Comparison of ENCODE assay signal across 9 mouse cellular contexts in the genomic region with DNA sequence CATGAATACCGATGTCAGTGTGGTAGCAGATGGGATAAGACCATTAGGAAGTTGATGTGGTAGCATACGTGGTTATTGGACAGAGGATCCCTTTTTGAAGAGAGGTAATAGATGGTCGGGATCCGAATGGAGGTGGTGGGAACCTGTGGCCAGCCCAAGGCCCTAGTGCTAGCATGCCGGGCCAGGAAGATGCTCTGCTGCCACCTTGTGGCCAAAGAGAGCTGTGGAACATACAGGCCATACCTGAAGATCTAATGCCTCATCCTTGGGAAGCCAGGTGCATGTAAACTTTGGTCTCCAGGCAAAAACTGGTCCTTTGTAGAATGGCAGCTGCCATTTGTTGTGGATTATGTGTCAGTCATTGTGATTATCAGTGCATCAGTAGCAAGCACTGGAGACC. TPM values are rescaled to one million over a fixed set of nuclear protein-coding genes. Genes with fewer than 3 reads are reported as not detected.
DNase-seq lines count a peak whose midpoint lies in the region; ATAC-seq lines count a peak whose summit lies in the region.
"Had no signal": no experiment of that assay in that cellular context is flagged by ENCODE, and none has a peak within 500 bp of the region (broad histone marks: within the 10 kb centered on the region; RNA-seq: fewer than 3 reads in every experiment).

No protein-coding gene starts in this region.

- peak; percentile 48 for ATAC-seq in intestine, embryonic 15.5 days
- peak; percentile 49; the same call in 1 of the 2 replicates for ATAC-seq in liver, embryonic 15.5 days (ENCODE audit: insufficient read depth)
- 0 out of 2 replicates have a peak, but pooled peaks have one; percentile 54 for ATAC-seq in neural tube, embryonic 12.5 days (ENCODE audit: low FRiP score, low read depth)

- no peaks in the 10 kb centered on the region for H3K36me3 ChIP-seq in intestine, embryonic 15.5 days
- H3K36me3 ChIP-seq in liver, embryonic 15.5 days (replicated peaks), result no peaks in the 10 kb centered on the region
- H3K36me3 ChIP-seq in neural tube, embryonic 12.5 days, result no peaks in the 10 kb centered on the region

- DNase-seq in urinary bladder, postnatal 14 days (ENCODE audit: low spot score), result peak; percentile 84
- no peak for DNase-seq in urinary bladder, postnatal 4 days (ENCODE audit: low spot score in 2 of 2)
- peak; percentile 85 for DNase-seq in cerebellum, adult 9-10 months
- DNase-seq in frontal cortex, postnatal 25 days (ENCODE audit: low spot score in 2 of 2), result peak; percentile 52 to 64
- DNase-seq in testis, postnatal 14 days (ENCODE audit: low spot score), result peak; percentile 49

- H3K27ac ChIP-seq in intestine, embryonic 15.5 days, result no peak overlapping the region
- no peak overlapping the region for H3K27ac ChIP-seq in liver, embryonic 15.5 days (replicated peaks)
- H3K27ac ChIP-seq in neural tube, embryonic 12.5 days, result no peak overlapping the region

- WGBS in intestine, embryonic 15.5 days, result 10% methylated on average over 5 of the region's 5 CpGs
- WGBS in liver, embryonic 15.5 days (ENCODE audit: insufficient replicate concordance), result 11% methylated on average over 5 of the region's 5 CpGs
- 13% methylated on average over 5 of the region's 5 CpGs for WGBS in neural tube, embryonic 12.5 days

- H3K4me1 ChIP-seq in intestine, embryonic 15.5 days (replicated peaks), result peaks cover 32% of the 10 kb centered on the region
- H3K4me1 ChIP-seq in liver, embryonic 15.5 days (replicated peaks), result peaks cover 33% of the 10 kb centered on the region
- peaks cover 33% of the 10 kb centered on the region for H3K4me1 ChIP-seq in neural tube, embryonic 12.5 days

- no peak overlapping the region for H3K4me2 ChIP-seq in intestine, embryonic 15.5 days (replicated peaks)
- no peak overlapping the region for H3K4me2 ChIP-seq in liver, embryonic 15.5 days
- no peak overlapping the region for H3K4me2 ChIP-seq in neural tube, embryonic 12.5 days (replicated peaks)

- H3K9me3 ChIP-seq in intestine, embryonic 15.5 days, result no peaks in the 10 kb centered on the region
- no peaks in the 10 kb centered on the region for H3K9me3 ChIP-seq in liver, embryonic 15.5 days (replicated peaks)
- H3K9me3 ChIP-seq in neural tube, embryonic 12.5 days, result no peaks in the 10 kb centered on the region

- H3K9ac ChIP-seq in intestine, embryonic 15.5 days, result no peak overlapping the region
- H3K9ac ChIP-seq in liver, embryonic 15.5 days, result no peak overlapping the region
- no peak overlapping the region for H3K9ac ChIP-seq in neural tube, embryonic 12.5 days

- H3K4me3 ChIP-seq in intestine, embryonic 15.5 days (replicated peaks), result no peak overlapping the region
- H3K4me3 ChIP-seq in liver, embryonic 15.5 days (replicated peaks), result no peak overlapping the region
- no peak overlapping the region for H3K4me3 ChIP-seq in neural tube, embryonic 12.5 days
- H3K4me3 ChIP-seq: erythroblast, embryonic 14.5 days had no signal

- H3K27me3 ChIP-seq in intestine, embryonic 15.5 days (replicated peaks), result peaks cover 9% of the 10 kb centered on the region; the same call in 1 of the 2 replicates
- H3K27me3 ChIP-seq in liver, embryonic 15.5 days, result peaks cover 37% of the 10 kb centered on the region
- H3K27me3 ChIP-seq in neural tube, embryonic 12.5 days (replicated peaks), result peaks cover 33% of the 10 kb centered on the region

RNA-seq across cellular contexts. Expression of gene Agap3, which starts 18.6 kb away (rescaled TPM):
- 28.7 and 28.9 TPM in 2 replicates for polyA plus RNA-seq in intestine, embryonic 15.5 days (2015; fragmentation: Nextera tagmentation; extraction: Ambion mirVana)
- 11.3 and 14.7 TPM in 2 replicates for polyA plus RNA-seq in liver, embryonic 15.5 days (2015; fragmentation: Nextera tagmentation; extraction: Ambion mirVana)
- 109 and 113 TPM in 2 replicates for polyA plus RNA-seq in neural tube, embryonic 12.5 days (2016; fragmentation: Nextera tagmentation; extraction: Ambion mirVana)

RNA-seq across cellular contexts. Expression of gene Tmub1, which starts 22.9 kb away (rescaled TPM):
- polyA plus RNA-seq in intestine, embryonic 15.5 days (2015; fragmentation: Nextera tagmentation; extraction: Ambion mirVana), result 22.4 and 23.6 TPM in 2 replicates
- polyA plus RNA-seq in liver, embryonic 15.5 days (2015; fragmentation: Nextera tagmentation; extraction: Ambion mirVana), result 5.1 and 5.5 TPM in 2 replicates
- polyA plus RNA-seq in neural tube, embryonic 12.5 days (2016; fragmentation: Nextera tagmentation; extraction: Ambion mirVana), result 35.3 and 40.0 TPM in 2 replicates

RNA-seq across cellular contexts. Expression of gene Fastk, which starts 25.5 kb away (rescaled TPM):
- polyA plus RNA-seq in intestine, embryonic 15.5 days (2015; fragmentation: Nextera tagmentation; extraction: Ambion mirVana), result 104 and 110 TPM in 2 replicates
- 49.3 and 55.5 TPM in 2 replicates for polyA plus RNA-seq in liver, embryonic 15.5 days (2015; fragmentation: Nextera tagmentation; extraction: Ambion mirVana)
- polyA plus RNA-seq in neural tube, embryonic 12.5 days (2016; fragmentation: Nextera tagmentation; extraction: Ambion mirVana), result 114 TPM in 2 replicates

RNA-seq across cellular contexts. Expression of gene Slc4a2, which starts 47.0 kb away (rescaled TPM):
- 41.1 and 46.9 TPM in 2 replicates for polyA plus RNA-seq in intestine, embryonic 15.5 days (2015; fragmentation: Nextera tagmentation; extraction: Ambion mirVana)
- polyA plus RNA-seq in liver, embryonic 15.5 days (2015; fragmentation: Nextera tagmentation; extraction: Ambion mirVana), result 8.9 and 10.3 TPM in 2 replicates
- 23.0 and 24.3 TPM in 2 replicates for polyA plus RNA-seq in neural tube, embryonic 12.5 days (2016; fragmentation: Nextera tagmentation; extraction: Ambion mirVana)

RNA-seq across cellular contexts. Expression of gene Cdk5, which starts 47.3 kb away (rescaled TPM):
- polyA plus RNA-seq in intestine, embryonic 15.5 days (2015; fragmentation: Nextera tagmentation; extraction: Ambion mirVana), result 35.5 and 38.3 TPM in 2 replicates
- polyA plus RNA-seq in liver, embryonic 15.5 days (2015; fragmentation: Nextera tagmentation; extraction: Ambion mirVana), result 7.7 and 8.8 TPM in 2 replicates
- 75.4 and 79.2 TPM in 2 replicates for polyA plus RNA-seq in neural tube, embryonic 12.5 days (2016; fragmentation: Nextera tagmentation; extraction: Ambion mirVana)

Comparison
In these comparisons a context has a peak if more than half of its experiments do, and no peak if none do; other contexts are left out.
1. DNase-seq: peak in urinary bladder, postnatal 14 days (single experiment), cerebellum, adult 9-10 months (single experiment), frontal cortex, postnatal 25 days (2 of 2) and testis, postnatal 14 days (single experiment); none in urinary bladder, postnatal 4 days (0 of 2).
2. Peak in every context shown above with its lines, with median percentiles within 50 percentile points of each other: ATAC-seq.